Mouse (Mus musculus) forebrain, embryonic 16.5 days (tissue): ENCODE data around the gene Dirc2. TPM values are rescaled to one million over a fixed set of nuclear protein-coding genes. Genes with fewer than 3 reads are reported as not detected.

Experiments
- ATAC-seq: fragments of 200-750 bp; cut with Nextera tagmentation; 2 replicates; pipeline ENCODE4 v1.8.0; 2017; ENCODE audit warnings: mild to moderate bottlenecking, moderate library complexity
- H3K27ac ChIP-seq: fragments of 300-500 bp; sonication (generic); 2 replicates; pipeline ENCODE4 v1.5.1; 2014; ENCODE audit warnings: low read length, control low read depth
- H3K27me3 ChIP-seq: fragments of 300-500 bp; sonication (generic); replicated peaks from 2 replicates; pipeline ENCODE4 v1.6.1; 2014; ENCODE audit warnings: low read length; ENCODE audit not compliant: control insufficient read depth, insufficient read depth
- H3K36me3 ChIP-seq: fragments of 300-500 bp; sonication (generic); 2 replicates; pipeline ENCODE4 v1.6.1; 2014; ENCODE audit not compliant: control insufficient read depth, insufficient read depth
- H3K4me1 ChIP-seq: fragments of 300-500 bp; sonication (generic); replicated peaks from 2 replicates; pipeline ENCODE4 v1.6.1; 2014; ENCODE audit warnings: low read length; ENCODE audit not compliant: control insufficient read depth, insufficient read depth
- H3K4me2 ChIP-seq: fragments of 300-500 bp; sonication (generic); 2 replicates; pipeline ENCODE4 v1.6.1; 2014; ENCODE audit warnings: mild to moderate bottlenecking, low read length, control low read depth
- H3K4me3 ChIP-seq: fragments of 300-500 bp; sonication (generic); replicated peaks from 2 replicates; pipeline ENCODE4 v1.5.1; 2014; ENCODE audit warnings: mild to moderate bottlenecking, low read length, control low read depth
- H3K9ac ChIP-seq: fragments of 300-500 bp; sonication (generic); replicated peaks from 2 replicates; pipeline ENCODE4 v1.6.1; 2014; ENCODE audit warnings: low read depth, low read length, control low read depth
- H3K9me3 ChIP-seq: fragments of 300-500 bp; sonication (generic); 2 replicates; pipeline ENCODE4 v1.6.1; 2016; ENCODE audit warnings: low read length; ENCODE audit not compliant: control insufficient read depth
- WGBS: fragments of 180-500 bp; shearing (Covaris S2); extraction: QIAGEN DNeasy Blood & Tissue Kit; methylation state at CpG from one replicate; pipeline ENCODE4 v1.1.7; 2014; 5-methylcytosine and 5-hydroxymethylcytosine counted together
- polyA plus RNA-seq: library from polyadenylated mRNA; unstranded; fragments of >200 nt; fragmentation: Nextera tagmentation; extraction: Ambion mirVana; gene quantifications from 2 replicates; pipeline ENCODE4 v1.2.1, GENCODE M21; 2015

The Dirc2 gene
- polyA plus RNA-seq, 1 experiment from 2014 or later = 36.4 TPM

- Histone ChIP-seq H3K9ac (no peak overlapping the region), H3K27ac (no peak overlapping the region), H3K4me1 (no peaks in the 10 kb centered on the region), H3K27me3 (no peaks in the 10 kb centered on the region), H3K36me3 (peaks cover 3% of the 10 kb centered on the region), H3K4me2 (no peak overlapping the region), H3K9me3 (no peaks in the 10 kb centered on the region), H3K4me3 (no peak overlapping the region)
- ATAC-seq = no peak
- WGBS = 72% methylated on average over 6 of the region's 6 CpGs
Observed at GRCm38 (mm10) chr16:35791962-35792521, 22.9 kb upstream of the Dirc2 start.

- Histone ChIP-seq H3K36me3 (peaks cover 3% of the 10 kb centered on the region), H3K27ac (no peak overlapping the region), H3K4me2 (no peak overlapping the region), H3K4me3 (no peak overlapping the region), H3K4me1 (no peaks in the 10 kb centered on the region), H3K27me3 (no peaks in the 10 kb centered on the region), H3K9ac (no peak overlapping the region), H3K9me3 (no peaks in the 10 kb centered on the region)
- no peak for ATAC-seq
- WGBS = 93% methylated on average over 6 of the region's 6 CpGs
Observed at GRCm38 (mm10) chr16:35788330-35788729, 19.2 kb upstream of the Dirc2 start.

- Histone ChIP-seq H3K9me3 (no peaks in the 10 kb centered on the region), H3K27ac (no peak overlapping the region), H3K9ac (no peak overlapping the region), H3K4me1 (no peaks in the 10 kb centered on the region), H3K4me2 (no peak overlapping the region), H3K4me3 (no peak overlapping the region), H3K27me3 (no peaks in the 10 kb centered on the region), H3K36me3 (peaks cover 3% of the 10 kb centered on the region)
- 42% methylated on average over 8 of the region's 8 CpGs for WGBS
- ATAC-seq = no peak; the same call in 1 of the 2 replicates
Observed at GRCm38 (mm10) chr16:35787568-35788189, 18.5 kb upstream of the Dirc2 start.

- Histone ChIP-seq H3K4me1 (no peaks in the 10 kb centered on the region), H3K4me3 (no peak overlapping the region), H3K27me3 (no peaks in the 10 kb centered on the region), H3K27ac (no peak overlapping the region), H3K4me2 (no peak overlapping the region), H3K9ac (no peak overlapping the region), H3K9me3 (no peaks in the 10 kb centered on the region), H3K36me3 (peaks cover 3% of the 10 kb centered on the region)
- WGBS = 84% methylated on average over 6 of the region's 6 CpGs
- no peak for ATAC-seq
Observed at GRCm38 (mm10) chr16:35787163-35787562, 18.0 kb upstream of the Dirc2 start.

- Histone ChIP-seq H3K4me3 (no peak overlapping the region), H3K27me3 (no peaks in the 10 kb centered on the region), H3K9me3 (no peaks in the 10 kb centered on the region), H3K27ac (no peak overlapping the region), H3K36me3 (peaks cover 2% of the 10 kb centered on the region), H3K4me1 (no peaks in the 10 kb centered on the region), H3K9ac (no peak overlapping the region), H3K4me2 (no peak overlapping the region)
- no peak for ATAC-seq
- whole genome bisulfite sequencing = 89% methylated on average over 7 of the region's 7 CpGs
Observed at GRCm38 (mm10) chr16:35784134-35784725, 15.1 kb upstream of the Dirc2 start.

- Histone ChIP-seq H3K27ac (no peak overlapping the region), H3K9ac (no peak overlapping the region), H3K4me1 (no peaks in the 10 kb centered on the region), H3K27me3 (no peaks in the 10 kb centered on the region), H3K4me3 (no peak overlapping the region), H3K9me3 (no peaks in the 10 kb centered on the region), H3K36me3 (no peaks in the 10 kb centered on the region), H3K4me2 (no peak overlapping the region)
- WGBS = 86% methylated on average over 3 of the region's 3 CpGs
- no peak for ATAC-seq
Observed at GRCm38 (mm10) chr16:35783207-35783573, 14.0 kb upstream of the Dirc2 start.

- no peak for ATAC-seq
Observed at GRCm38 (mm10) chr16:35782451-35783206, 13.5 kb upstream of the Dirc2 start.

GRCm38 (mm10) chr16:35781651-35782050, 12.5 kb upstream of the Dirc2 start:
- H3K36me3 ChIP-seq = no peaks in the 10 kb centered on the region
- 87% methylated on average over 5 of the region's 5 CpGs for WGBS
- no peak for ATAC-seq
- no peaks in the 10 kb centered on the region for H3K27me3 ChIP-seq
- no peak overlapping the region for H3K9ac ChIP-seq
- H3K9me3 ChIP-seq = no peaks in the 10 kb centered on the region
- no peak overlapping the region for H3K4me3 ChIP-seq
- no peak overlapping the region for H3K27ac ChIP-seq
- H3K4me1 ChIP-seq = no peaks in the 10 kb centered on the region
- H3K4me2 ChIP-seq = no peak overlapping the region

More at GRCm38 (mm10) chr16:35782451-35783206, 13.5 kb upstream of the Dirc2 start:
- no peak overlapping the region for H3K9ac ChIP-seq
- no peaks in the 10 kb centered on the region for H3K9me3 ChIP-seq
- no peaks in the 10 kb centered on the region for H3K27me3 ChIP-seq
- H3K36me3 ChIP-seq = no peaks in the 10 kb centered on the region
- H3K4me1 ChIP-seq = no peaks in the 10 kb centered on the region
- H3K4me2 ChIP-seq = no peak overlapping the region
- WGBS = 87% methylated on average over 13 of the region's 13 CpGs
- no peak overlapping the region for H3K4me3 ChIP-seq
- no peak overlapping the region for H3K27ac ChIP-seq

GRCm38 (mm10) chr16:35781096-35781495, 11.9 kb upstream of the Dirc2 start:
- no peaks in the 10 kb centered on the region for H3K36me3 ChIP-seq
- WGBS = 89% methylated on average over 9 of the region's 9 CpGs

More at GRCm38 (mm10) chr16:35781096-35781495, 11.9 kb upstream of the Dirc2 start:
- no peak overlapping the region for H3K4me3 ChIP-seq
- no peaks in the 10 kb centered on the region for H3K9me3 ChIP-seq
- H3K4me2 ChIP-seq = no peak overlapping the region
- no peak overlapping the region for H3K27ac ChIP-seq
- no peak for ATAC-seq
- no peaks in the 10 kb centered on the region for H3K27me3 ChIP-seq
- no peak overlapping the region for H3K9ac ChIP-seq
- no peaks in the 10 kb centered on the region for H3K4me1 ChIP-seq
